Mouse (Mus musculus) frontal cortex, postnatal 25 days (tissue): ENCODE data around the gene Olfr523.

Experiments used
- DNase-seq, 2 experiments: peaks; one replicate each; pipeline ENCODE4 v3.0.0; 2022; ENCODE audit warnings: low spot score in 2 of 2

Olfr523 gene

GRCm38 (mm10) chr7:140180692-140181091 is 7.7 kb downstream of the Olfr523 start:
- no peak for DNase-seq

- DNase-seq, result no peak
Measured at GRCm38 (mm10) chr7:140184206-140184605, 11.2 kb downstream of the Olfr523 start.

- DNase-seq, result peak in 1 of 2 experiments; percentile 22
Measured at GRCm38 (mm10) chr7:140186646-140187620, 13.9 kb downstream of the Olfr523 start.

GRCm38 (mm10) chr7:140187721-140188390 is 14.8 kb downstream of the Olfr523 start:
- no peak for DNase-seq

GRCm38 (mm10) chr7:140188391-140189328 is 15.6 kb downstream of the Olfr523 start:
- no peak for DNase-seq

- DNase-seq, result no peak
Measured at GRCm38 (mm10) chr7:140190435-140190834, 17.4 kb downstream of the Olfr523 start.

- no peak for DNase-seq
Measured at GRCm38 (mm10) chr7:140192445-140192844, 19.4 kb downstream of the Olfr523 start.

GRCm38 (mm10) chr7:140192851-140193250 is 19.8 kb downstream of the Olfr523 start:
- DNase-seq, result no peak

- DNase-seq, result no peak
Measured at GRCm38 (mm10) chr7:140194031-140194430, 21.0 kb downstream of the Olfr523 start.

GRCm38 (mm10) chr7:140196002-140196401 is 23.0 kb downstream of the Olfr523 start:
- DNase-seq, result no peak

- DNase-seq, result no peak
Measured at GRCm38 (mm10) chr7:140201090-140201489, 28.1 kb downstream of the Olfr523 start.

GRCm38 (mm10) chr7:140205864-140206263 is 32.8 kb downstream of the Olfr523 start, which contains the start of gene Olfr524:
Gene Olfr524, minus strand, starts transcription at chr7:140205964.
- no peak for DNase-seq

GRCm38 (mm10) chr7:140206904-140207303 is 33.9 kb downstream of the Olfr523 start:
- DNase-seq, result no peak

- DNase-seq, result no peak
Measured at GRCm38 (mm10) chr7:140208153-140208552, 35.1 kb downstream of the Olfr523 start.

GRCm38 (mm10) chr7:140208677-140209076 is 35.7 kb downstream of the Olfr523 start:
- no peak for DNase-seq

- DNase-seq, result no peak
Measured at GRCm38 (mm10) chr7:140213841-140214240, 40.8 kb downstream of the Olfr523 start.

GRCm38 (mm10) chr7:140217967-140218366 is 45.0 kb downstream of the Olfr523 start, which contains the start of gene Cd163l1:
Gene Cd163l1, plus strand, starts transcription at chr7:140218267.
- no peak for DNase-seq

- no peak for DNase-seq
Measured at GRCm38 (mm10) chr7:140219268-140219667, 46.3 kb downstream of the Olfr523 start.

GRCm38 (mm10) chr7:140220375-140220774 is 47.4 kb downstream of the Olfr523 start:
- DNase-seq, result no peak

GRCm38 (mm10) chr7:140224209-140224608 is 51.2 kb downstream of the Olfr523 start:
- DNase-seq, result no peak
